Mouse (Mus musculus) midbrain, embryonic 12.5 days (tissue): ENCODE results near the gene Dhx16. TPM values are rescaled to one million over a fixed set of nuclear protein-coding genes. Genes with fewer than 3 reads are reported as not detected.
"Not testable (repeated sequence)": the region's sequence is repeated elsewhere in the genome, so short reads cannot be mapped to it uniquely, and the experiment has no call there.

Source experiments
- ATAC-seq: fragments of 200-750 bp; cut with Nextera tagmentation; 2 replicates; pipeline ENCODE4 v1.8.0; 2017; ENCODE audit warnings: low read depth, moderate TSS enrichment, moderate library complexity; ENCODE audit not compliant: low FRiP score
- H3K27ac ChIP-seq: fragments of 300-500 bp; sonication (generic); replicated peaks from 2 replicates; pipeline ENCODE4 v1.5.1; 2016; ENCODE audit warnings: mild to moderate bottlenecking
- H3K27me3 ChIP-seq: fragments of 300-500 bp; sonication (generic); 2 replicates; pipeline ENCODE4 v1.6.1; 2016; ENCODE audit warnings: mild to moderate bottlenecking
- H3K36me3 ChIP-seq: fragments of 300-500 bp; sonication (generic); 2 replicates; pipeline ENCODE4 v1.6.1; 2016
- H3K4me1 ChIP-seq: fragments of 300-500 bp; sonication (generic); 2 replicates; pipeline ENCODE4 v1.6.1; 2016
- H3K4me2 ChIP-seq: fragments of 300-500 bp; sonication (generic); replicated peaks from 2 replicates; pipeline ENCODE4 v1.6.1; 2016; ENCODE audit warnings: mild to moderate bottlenecking, moderate library complexity
- H3K4me3 ChIP-seq: fragments of 300-500 bp; sonication (generic); 2 replicates; pipeline ENCODE4 v1.5.1; 2016; ENCODE audit warnings: mild to moderate bottlenecking
- H3K9ac ChIP-seq: fragments of 300-500 bp; sonication (generic); replicated peaks from 2 replicates; pipeline ENCODE4 v1.6.1; 2016; ENCODE audit warnings: mild to moderate bottlenecking, moderate library complexity
- H3K9me3 ChIP-seq: fragments of 300-500 bp; sonication (generic); 2 replicates; pipeline ENCODE4 v1.6.1; 2016; ENCODE audit warnings: mild to moderate bottlenecking
- WGBS: fragments of 180-500 bp; shearing (Covaris S2); methylation state at CpG from one replicate; pipeline ENCODE4 v1.1.7; 2016; 5-methylcytosine and 5-hydroxymethylcytosine counted together
- polyA plus RNA-seq: library from polyadenylated mRNA; unstranded; fragments of >200 nt; fragmentation: Nextera tagmentation; extraction: Ambion mirVana; gene quantifications from 2 replicates; pipeline ENCODE4 v1.2.1, GENCODE M21; 2016

Dhx16 gene
- polyA plus RNA-seq, 1 experiment from 2014 or later, result 48.2 TPM

GRCm38 (mm10) chr17:35838570-35838969, 41.0 kb upstream of the Dhx16 start:
- Histone ChIP-seq H3K9me3 (no peaks in the 10 kb centered on the region), H3K27ac (peak overlapping the region; percentile 99), H3K4me1 (peaks cover 45% of the 10 kb centered on the region), H3K27me3 (no peaks in the 10 kb centered on the region), H3K4me2 (peak overlapping the region; percentile 55), H3K4me3 (peak overlapping the region; percentile 89), H3K36me3 (peaks cover 33% of the 10 kb centered on the region), H3K9ac (peak overlapping the region; percentile 51)
- 2% methylated on average over 5 of the region's 5 CpGs for WGBS
- no peak for ATAC-seq

- Histone ChIP-seq H3K36me3 (peaks cover 28% of the 10 kb centered on the region), H3K4me3 (peak overlapping the region; percentile 89), H3K9ac (peak overlapping the region; percentile 51), H3K27ac (peak overlapping the region; percentile 99), H3K4me2 (peak overlapping the region; percentile 55), H3K4me1 (peaks cover 41% of the 10 kb centered on the region)
- H3K9me3 ChIP-seq, H3K27me3 ChIP-seq, ATAC-seq: not testable (repeated sequence)
- 58% methylated on average over 3 of the region's 3 CpGs for WGBS
These were observed 40.6 kb upstream of the Dhx16 start for GRCm38 (mm10) chr17:35839002-35839401.

GRCm38 (mm10) chr17:35840561-35840960, 39.1 kb upstream of the Dhx16 start:
- no peak for ATAC-seq
- 57% methylated on average over 14 of the region's 14 CpGs for WGBS
- H3K27me3 ChIP-seq, result no peaks in the 10 kb centered on the region
- no peaks in the 10 kb centered on the region for H3K9me3 ChIP-seq
- H3K27ac ChIP-seq, result 0 out of 2 replicates have a peak overlapping the region, but pooled peaks have one; percentile 63
- H3K4me2 ChIP-seq, result peak overlapping the region; percentile 40
- peaks cover 22% of the 10 kb centered on the region for H3K36me3 ChIP-seq
- peak overlapping the region; percentile 55 for H3K4me3 ChIP-seq
- no peak overlapping the region for H3K9ac ChIP-seq
- H3K4me1 ChIP-seq, result peaks cover 26% of the 10 kb centered on the region

- peaks cover 22% of the 10 kb centered on the region for H3K36me3 ChIP-seq
- H3K9ac ChIP-seq, result peak within 1 kb of the TSS; percentile 69
- H3K4me1 ChIP-seq, result peaks cover 18% of the 10 kb centered on the region
- peak within 1 kb of the TSS; percentile 69 for H3K4me2 ChIP-seq
- H3K27ac ChIP-seq, result peak within 1 kb of the TSS; percentile 68
- H3K4me3 ChIP-seq, result peak within 1 kb of the TSS; percentile 55
- under 1% methylated on average over 59 of the region's 59 CpGs for WGBS
- peak; percentile 89 for ATAC-seq
- H3K9me3 ChIP-seq, result no peaks in the 10 kb centered on the region
- no peaks in the 10 kb centered on the region for H3K27me3 ChIP-seq
These were observed 38.3 kb upstream of the Dhx16 start, which contains the start of gene Mdc1 for GRCm38 (mm10) chr17:35841076-35841950. TSS of gene Mdc1 (plus strand) at chr17:35841515.

GRCm38 (mm10) chr17:35842006-35842405, 37.6 kb upstream of the Dhx16 start:
- Histone ChIP-seq H3K4me1 (peaks cover 17% of the 10 kb centered on the region), H3K9me3 (no peaks in the 10 kb centered on the region), H3K9ac (peak overlapping the region; percentile 69), H3K4me2 (peak overlapping the region; percentile 69), H3K27me3 (no peaks in the 10 kb centered on the region), H3K27ac (peak overlapping the region; percentile 68), H3K36me3 (peaks cover 23% of the 10 kb centered on the region), H3K4me3 (peak overlapping the region; percentile 55)
- 22% methylated on average over 11 of the region's 11 CpGs for WGBS
- no peak for ATAC-seq

GRCm38 (mm10) chr17:35843514-35843913, 36.1 kb upstream of the Dhx16 start:
- Histone ChIP-seq H3K27me3 (no peaks in the 10 kb centered on the region), H3K4me2 (no peak overlapping the region), H3K36me3 (peaks cover 38% of the 10 kb centered on the region), H3K9me3 (no peaks in the 10 kb centered on the region), H3K27ac (no peak overlapping the region), H3K9ac (no peak overlapping the region), H3K4me1 (peaks cover 17% of the 10 kb centered on the region), H3K4me3 (no peak overlapping the region)
- 93% methylated on average over 3 of the region's 3 CpGs for WGBS
- ATAC-seq, result no peak

- H3K4me1 ChIP-seq, result no peaks in the 10 kb centered on the region
- H3K9me3 ChIP-seq, result no peaks in the 10 kb centered on the region
- no peak overlapping the region for H3K27ac ChIP-seq
- 72% methylated on average over 1 of the region's 1 CpGs for WGBS
- no peaks in the 10 kb centered on the region for H3K27me3 ChIP-seq
- no peak overlapping the region for H3K4me3 ChIP-seq
- H3K36me3 ChIP-seq, result peaks cover 83% of the 10 kb centered on the region
- 0 out of 2 replicates have a peak overlapping the region, but pooled peaks have one; percentile 11 for H3K9ac ChIP-seq
- ATAC-seq, result no peak
- H3K4me2 ChIP-seq, result no peak overlapping the region
These were observed 31.5 kb upstream of the Dhx16 start for GRCm38 (mm10) chr17:35848112-35848511.

GRCm38 (mm10) chr17:35850974-35851373, 28.6 kb upstream of the Dhx16 start:
- H3K4me1 ChIP-seq, result no peaks in the 10 kb centered on the region
- 94% methylated on average over 3 of the region's 3 CpGs for WGBS
- no peak overlapping the region for H3K9ac ChIP-seq
- H3K36me3 ChIP-seq, result peaks cover 88% of the 10 kb centered on the region
- H3K9me3 ChIP-seq, result no peaks in the 10 kb centered on the region
- no peak overlapping the region for H3K4me3 ChIP-seq
- ATAC-seq, result no peak
- H3K27me3 ChIP-seq, result no peaks in the 10 kb centered on the region
- no peak overlapping the region for H3K27ac ChIP-seq
- no peak overlapping the region for H3K4me2 ChIP-seq

GRCm38 (mm10) chr17:35859371-35859770, 20.2 kb upstream of the Dhx16 start:
- H3K36me3 ChIP-seq, result peaks cover 29% of the 10 kb centered on the region

GRCm38 (mm10) chr17:35859835-35860234, 19.8 kb upstream of the Dhx16 start:
- Histone ChIP-seq H3K9me3 (no peaks in the 10 kb centered on the region), H3K27me3 (no peaks in the 10 kb centered on the region), H3K36me3 (peaks cover 25% of the 10 kb centered on the region), H3K4me3 (no peak overlapping the region), H3K9ac (no peak overlapping the region), H3K4me1 (peaks cover 13% of the 10 kb centered on the region), H3K27ac (no peak overlapping the region), H3K4me2 (no peak overlapping the region)
- no peak for ATAC-seq
- WGBS, result 72% methylated on average over 2 of the region's 2 CpGs

More at GRCm38 (mm10) chr17:35859371-35859770, 20.2 kb upstream of the Dhx16 start:
- 94% methylated on average over 1 of the region's 1 CpGs for WGBS
- H3K4me3 ChIP-seq, result no peak overlapping the region
- no peaks in the 10 kb centered on the region for H3K27me3 ChIP-seq
- peaks cover 8% of the 10 kb centered on the region for H3K4me1 ChIP-seq
- no peak for ATAC-seq
- no peak overlapping the region for H3K27ac ChIP-seq
- H3K9me3 ChIP-seq, result no peaks in the 10 kb centered on the region
- no peak overlapping the region for H3K9ac ChIP-seq
- no peak overlapping the region for H3K4me2 ChIP-seq

- no peaks in the 10 kb centered on the region for H3K9me3 ChIP-seq
- H3K27me3 ChIP-seq, result no peaks in the 10 kb centered on the region
- H3K4me3 ChIP-seq, result peak overlapping the region; percentile 66
- WGBS, result 4% methylated on average over 12 of the region's 12 CpGs
- ATAC-seq, result 0 out of 2 replicates have a peak, but pooled peaks have one; percentile 0
- peak overlapping the region; percentile 95 for H3K27ac ChIP-seq
- peaks cover 17% of the 10 kb centered on the region for H3K4me1 ChIP-seq
- peak overlapping the region; percentile 66 for H3K4me2 ChIP-seq
- H3K9ac ChIP-seq, result peak overlapping the region; percentile 72
- H3K36me3 ChIP-seq, result peaks cover 23% of the 10 kb centered on the region
These were observed 18.8 kb upstream of the Dhx16 start for GRCm38 (mm10) chr17:35860831-35861197.

GRCm38 (mm10) chr17:35861198-35861857, 18.3 kb upstream of the Dhx16 start, which contains the start of gene Nrm:
TSS of gene Nrm (plus strand) at chr17:35861318.
- peak; percentile 88 for ATAC-seq
- Histone ChIP-seq H3K4me2 (peak within 1 kb of the TSS; percentile 66), H3K9ac (peak within 1 kb of the TSS; percentile 72), H3K27ac (peak within 1 kb of the TSS; percentile 95), H3K9me3 (no peaks in the 10 kb centered on the region), H3K4me3 (peak within 1 kb of the TSS; percentile 66), H3K4me1 (peaks cover 17% of the 10 kb centered on the region), H3K36me3 (peaks cover 23% of the 10 kb centered on the region), H3K27me3 (no peaks in the 10 kb centered on the region)
- under 1% methylated on average over 47 of the region's 47 CpGs for WGBS
